ENCODE assay signal across 8 mouse cellular contexts in the genomic region with DNA sequence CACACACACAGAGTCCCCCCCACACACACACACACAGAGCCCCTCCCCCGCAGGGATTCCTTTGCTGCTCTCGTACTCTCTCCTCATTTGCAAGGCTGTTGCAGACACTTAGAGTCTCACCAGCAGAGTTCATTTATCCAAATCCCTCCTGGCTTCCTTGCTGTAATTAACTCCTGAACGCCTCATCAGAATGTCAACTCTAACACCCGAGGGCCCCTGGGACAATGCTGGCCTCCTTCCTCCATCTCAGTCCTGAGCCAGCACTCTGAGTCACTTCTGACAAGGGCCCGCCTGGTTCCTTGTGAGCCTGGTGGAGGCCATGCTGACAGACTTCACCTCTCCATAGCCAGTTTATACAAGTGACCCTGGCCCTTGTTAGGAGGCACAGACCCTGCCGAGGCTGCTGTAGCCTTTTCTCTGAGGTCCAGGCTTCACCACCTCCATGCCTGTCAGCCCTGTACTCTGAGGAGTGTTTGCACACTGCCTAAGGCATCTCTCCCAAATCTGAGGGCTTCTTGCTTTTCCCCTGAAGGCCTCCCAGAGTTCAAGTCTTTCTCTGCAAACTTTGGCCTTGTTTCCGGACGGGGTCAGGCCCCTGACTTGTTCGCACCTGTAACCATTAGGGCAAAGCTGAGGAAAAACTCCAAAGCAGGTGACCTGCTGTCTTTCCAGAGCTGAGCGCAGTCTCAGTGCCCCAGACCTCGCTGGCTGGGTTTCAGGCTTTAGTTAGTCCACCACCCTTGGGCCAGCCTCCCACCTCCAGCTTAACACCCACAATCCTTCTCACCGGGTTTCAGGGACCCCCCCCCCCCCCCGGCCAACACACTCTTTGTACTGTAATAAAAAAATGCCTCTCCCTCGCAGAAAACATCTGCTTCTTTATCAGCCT. TPM values are rescaled to one million over a fixed set of nuclear protein-coding genes. Genes with fewer than 3 reads are reported as not detected.
DNase-seq lines count a peak whose midpoint lies in the region; ATAC-seq and TF ChIP-seq lines count a peak whose summit lies in the region.

No protein-coding gene starts in this region.

- no peaks in the 10 kb centered on the region for H3K36me3 ChIP-seq in ES-E14 (ENCODE audit: control insufficient read depth, insufficient read depth, low read length, poor library complexity, severe bottlenecking)
- H3K36me3 ChIP-seq in heart, embryonic 15.5 days: no peaks in the 10 kb centered on the region

- ATAC-seq in heart, embryonic 15.5 days (replicated peaks; ENCODE audit: insufficient number of reproducible peaks, insufficient read depth, low FRiP score, low read depth): peak; percentile 58
- 0 out of 2 replicates have a peak, but pooled peaks have one; percentile 22 for ATAC-seq in monocyte, adult 5-6 weeks (replicated peaks; ENCODE audit: insufficient number of reproducible peaks, low FRiP score, low TSS enrichment, poor library complexity, severe bottlenecking)

- no peaks in the 10 kb centered on the region for H3K9me3 ChIP-seq in ES-E14 (ENCODE audit: control insufficient read depth, insufficient read depth, low read depth, low read length)
- H3K9me3 ChIP-seq in heart, embryonic 15.5 days (replicated peaks): no peaks in the 10 kb centered on the region

- H3K4me2 ChIP-seq in heart, embryonic 15.5 days: no peak overlapping the region

- WGBS in heart, embryonic 15.5 days: 41% methylated on average over 14 of the region's 14 CpGs

- H3K9ac ChIP-seq in ES-E14 (ENCODE audit: insufficient read depth, low read depth, low read length, poor library complexity, severe bottlenecking): peak overlapping the region; percentile 56; the same call in 1 of the 2 replicates
- H3K9ac ChIP-seq in heart, embryonic 15.5 days: no peak overlapping the region

- in situ Hi-C loops in ES-E14 (cut with MboI; ENCODE audit: low sequenced_read_pairs in 2 of 2, unreplicated experiment in 2 of 2): no loop called here

- DNase-seq in ES-E14 (ENCODE audit: low read depth, low spot score): peak; percentile 29
- peak; percentile 80 for DNase-seq in fibroblast of lung, adult 2 months (ENCODE audit: low read depth)
- peak; percentile 17 to 43 for DNase-seq in kidney, postnatal 36 days
- DNase-seq in frontal cortex, postnatal 14 days (ENCODE audit: low spot score in 2 of 2): no peak
- no peak for DNase-seq in layer of hippocampus, postnatal 36 days

- no peak for TF ChIP-seq CTCF in bone marrow macrophage, adult 2 months (IDR thresholded peaks at IDR 0.05; ENCODE audit: low read depth, low read length)

- no peak for TF ChIP-seq POLR2A in bone marrow macrophage, adult 2 months (IDR thresholded peaks at IDR 0.05; ENCODE audit: borderline replicate concordance, low read depth, low read length)

- no peaks in the 10 kb centered on the region for H3K27me3 ChIP-seq in heart, embryonic 15.5 days

- H3K27ac ChIP-seq in ES-E14 (ENCODE audit: insufficient read depth, low read depth, low read length, poor library complexity, severe bottlenecking): peak overlapping the region; percentile 67
- peak overlapping the region; percentile 49 for H3K27ac ChIP-seq in bone marrow macrophage, adult 2 months (ENCODE audit: insufficient read depth, low read depth, low read length)
- H3K27ac ChIP-seq in heart, embryonic 15.5 days: no peak overlapping the region; the same call in 1 of the 2 replicates

- H3K4me3 ChIP-seq in ES-E14 (ENCODE audit: insufficient read depth in 1 of 2, low read depth in 1 of 2, low read length in 2 of 2, poor library complexity in 1 of 2, severe bottlenecking in 1 of 2): peak overlapping the region in 1 of 2 experiments; percentile 31; a peak in 1 of 4 replicates
- no peak overlapping the region for H3K4me3 ChIP-seq in bone marrow macrophage, adult 2 months (ENCODE audit: insufficient read depth, low read length)
- H3K4me3 ChIP-seq in heart, embryonic 15.5 days: no peak overlapping the region

- peaks cover 3 to 12% of the 10 kb centered on the region in 2 experiments; a peak in 3 of 4 replicates for H3K4me1 ChIP-seq in ES-E14 (ENCODE audit: control insufficient read depth in 2 of 2, insufficient read depth in 2 of 2, low read length in 2 of 2, poor library complexity in 1 of 2)
- peaks cover 25% of the 10 kb centered on the region for H3K4me1 ChIP-seq in bone marrow macrophage, adult 2 months (ENCODE audit: control insufficient read depth, insufficient read depth, low read length)
- H3K4me1 ChIP-seq in heart, embryonic 15.5 days (replicated peaks): peaks cover 27% of the 10 kb centered on the region

TF ChIP-seq in ES-E14, 5 proteins besides CTCF, POLR2A, EP300 and RAD21:
- TF ChIP-seq ZNF384 (IDR thresholded peaks at IDR 0.05; ENCODE audit: low read depth, low read length) (no peak), HCFC1 (IDR thresholded peaks at IDR 0.05; ENCODE audit: borderline replicate concordance, insufficient read depth, low read length) (no peak), ZC3H11A (IDR thresholded peaks at IDR 0.05; ENCODE audit: borderline replicate concordance, low read depth, low read length) (no peak), MAFK (IDR thresholded peaks at IDR 0.05; ENCODE audit: insufficient read depth, low read depth, low read length) (no peak)
TF ChIP-seq in ES-E14: peak in this region for 0.

RNA-seq across cellular contexts. Expression of a gene that starts 45.4 kb away (rescaled TPM):
- 4.6 and 5.8 TPM in 2 replicates for total RNA-seq in ES-E14 (2012; rRNA removed)
- polyA plus RNA-seq in bone marrow macrophage, adult 2 months (2012; ENCODE audit: insufficient read depth, insufficient read length, missing spikeins): 8.1 and 9.3 TPM in 2 replicates
- polyA plus RNA-seq in heart, embryonic 15.5 days (2015; fragmentation: Nextera tagmentation; extraction: Ambion mirVana): 5.6 and 6.6 TPM in 2 replicates
- total RNA-seq in monocyte, adult 5-6 weeks (2017): 1.6 to 2.2 TPM (median 2.1 TPM) in 3 replicates
- 1 to 10 TPM; 8.5 to 8.9 TPM for total RNA-seq in layer of hippocampus, postnatal 36 days (2021)

RNA-seq across cellular contexts. Expression of a gene that starts 45.7 kb away (rescaled TPM):
- total RNA-seq in ES-E14 (2012; rRNA removed): 17.6 and 22.0 TPM in 2 replicates
- 23.3 and 28.4 TPM in 2 replicates for polyA plus RNA-seq in bone marrow macrophage, adult 2 months (2012; ENCODE audit: insufficient read depth, insufficient read length, missing spikeins)
- polyA plus RNA-seq in heart, embryonic 15.5 days (2015; fragmentation: Nextera tagmentation; extraction: Ambion mirVana): 6.4 and 8.7 TPM in 2 replicates
- 16.6 to 38.3 TPM (median 31.8 TPM) in 3 replicates for total RNA-seq in monocyte, adult 5-6 weeks (2017)
- 1 to 10 TPM; 4.1 to 4.3 TPM for total RNA-seq in layer of hippocampus, postnatal 36 days (2021)

RNA-seq across cellular contexts. Expression of a gene that starts 55.5 kb away (rescaled TPM):
- total RNA-seq in ES-E14 (2012; rRNA removed): 14.1 and 28.2 TPM in 2 replicates
- 5.5 and 7.2 TPM in 2 replicates for polyA plus RNA-seq in bone marrow macrophage, adult 2 months (2012; ENCODE audit: insufficient read depth, insufficient read length, missing spikeins)
- polyA plus RNA-seq in heart, embryonic 15.5 days (2015; fragmentation: Nextera tagmentation; extraction: Ambion mirVana): 4.7 and 7.4 TPM in 2 replicates
- total RNA-seq in monocyte, adult 5-6 weeks (2017): 4.3 to 11.2 TPM (median 9.3 TPM) in 3 replicates
- 10 to 100 TPM; 49.9 to 50.3 TPM for total RNA-seq in layer of hippocampus, postnatal 36 days (2021)

Comparison
In these comparisons a context has a peak if more than half of its experiments do, and no peak if none do; other contexts are left out.
1. DNase-seq: peak in ES-E14 (single experiment), fibroblast of lung, adult 2 months (single experiment) and kidney, postnatal 36 days (2 of 2); none in frontal cortex, postnatal 14 days (0 of 2) and layer of hippocampus, postnatal 36 days (0 of 2).